Mouse (Mus musculus) intestine, postnatal 0 days (tissue): ENCODE results near the gene Tnfsfm13. TPM values are rescaled to one million over a fixed set of nuclear protein-coding genes. Genes with fewer than 3 reads are reported as not detected.

Experiments
- ATAC-seq: fragments of 200-750 bp; cut with Nextera tagmentation; 2 replicates; pipeline ENCODE4 v1.8.0; 2017; ENCODE audit warnings: mild to moderate bottlenecking, moderate TSS enrichment, moderate library complexity
- H3K27ac ChIP-seq: fragments of 300-500 bp; sonication (generic); 2 replicates; pipeline ENCODE4 v1.5.1; 2014; ENCODE audit warnings: mild to moderate bottlenecking, low read depth, low read length, moderate library complexity
- H3K27me3 ChIP-seq: fragments of 300-500 bp; sonication (generic); replicated peaks from 2 replicates; pipeline ENCODE4 v1.6.1; 2014; ENCODE audit warnings: low read length, mixed read lengths; ENCODE audit not compliant: control insufficient read depth, insufficient read depth
- H3K36me3 ChIP-seq: fragments of 300-500 bp; sonication (generic); 2 replicates; pipeline ENCODE4 v1.6.1; 2014; ENCODE audit warnings: mild to moderate bottlenecking, moderate library complexity; ENCODE audit not compliant: control insufficient read depth, insufficient read depth
- H3K4me1 ChIP-seq: fragments of 300-500 bp; sonication (generic); replicated peaks from 2 replicates; pipeline ENCODE4 v1.6.1; 2014; ENCODE audit warnings: antibody characterized with exemption, low read length, mixed read lengths; ENCODE audit not compliant: control insufficient read depth, insufficient read depth
- H3K4me2 ChIP-seq: fragments of 300-500 bp; sonication (generic); replicated peaks from 2 replicates; pipeline ENCODE4 v1.6.1; 2014; ENCODE audit warnings: low read depth, mild to moderate bottlenecking, moderate library complexity
- H3K4me3 ChIP-seq: fragments of 300-500 bp; sonication (generic); 2 replicates; pipeline ENCODE4 v1.5.1; 2014; ENCODE audit warnings: low read depth, low read length
- H3K9ac ChIP-seq: fragments of 300-500 bp; sonication (generic); 2 replicates; pipeline ENCODE4 v1.6.1; 2014; ENCODE audit warnings: mild to moderate bottlenecking, low read depth, low read length
- H3K9me3 ChIP-seq: fragments of 300-500 bp; sonication (generic); 2 replicates; pipeline ENCODE4 v1.6.1; 2016; ENCODE audit warnings: mixed run types; ENCODE audit not compliant: control insufficient read depth
- CTCF ChIP-seq: sonication (generic); IDR thresholded peaks from 2 replicates; pipeline ENCODE4 v1.5.1; 2016; ENCODE audit warnings: low read depth, mild to moderate bottlenecking, control low read depth, antibody characterized with exemption, moderate library complexity
- WGBS: fragments of 180-500 bp; shearing (Covaris S2); extraction: QIAGEN DNeasy Blood & Tissue Kit; methylation state at CpG from one replicate; pipeline ENCODE4 v1.1.7; 2014; 5-methylcytosine and 5-hydroxymethylcytosine counted together
- polyA plus RNA-seq: library from polyadenylated mRNA; unstranded; fragments of >200 nt; fragmentation: Nextera tagmentation; extraction: Ambion mirVana; gene quantifications from 2 replicates; pipeline ENCODE4 v1.2.1, GENCODE M21; 2015

Gene Tnfsfm13
- polyA plus RNA-seq, 1 experiment from 2014 or later, result 4.8 TPM

DNA sequence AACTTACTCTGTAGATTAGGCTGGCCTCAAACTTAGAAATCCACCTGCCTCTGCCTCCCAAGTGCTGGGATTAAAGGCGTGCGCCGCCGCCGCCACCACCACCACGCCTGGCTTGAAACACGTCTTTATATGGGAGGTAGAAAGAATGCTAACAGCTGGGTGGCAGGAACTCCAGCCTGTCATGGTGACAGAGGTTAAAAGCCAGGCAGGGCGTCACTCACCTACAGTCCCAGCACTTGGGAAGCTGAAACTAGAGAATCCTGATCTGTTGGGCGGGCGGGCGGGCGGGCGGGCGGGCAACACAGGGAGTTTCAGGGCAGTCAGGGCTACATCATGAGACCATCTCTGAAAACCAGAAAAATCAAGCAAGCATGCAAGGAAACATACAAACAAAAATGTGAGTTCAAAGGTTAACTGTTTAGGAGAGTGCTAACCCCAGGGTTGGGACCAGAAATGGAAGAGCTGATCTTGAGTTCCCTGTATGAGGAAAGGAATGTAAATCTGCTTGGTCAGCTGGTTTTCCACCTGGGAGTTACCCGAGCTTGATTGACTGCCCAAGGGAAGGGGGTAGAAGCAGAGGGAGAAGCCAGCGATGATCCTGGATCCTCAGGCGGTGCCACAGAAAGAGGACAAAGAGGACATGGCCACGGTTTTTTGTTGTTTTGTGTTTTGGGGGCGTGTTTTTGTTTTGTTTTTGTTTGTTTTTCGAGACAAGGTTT is 17.2 kb upstream of the Tnfsfm13 start:
- Histone ChIP-seq H3K4me2 (no peak overlapping the region), H3K36me3 (no peaks in the 10 kb centered on the region), H3K9me3 (no peaks in the 10 kb centered on the region), H3K9ac (no peak overlapping the region), H3K27me3 (no peaks in the 10 kb centered on the region), H3K4me1 (no peaks in the 10 kb centered on the region), H3K4me3 (no peak overlapping the region), H3K27ac (no peak overlapping the region)
- no peak for TF ChIP-seq CTCF
- WGBS, result 80% methylated on average over 20 of the region's 20 CpGs
- no peak for ATAC-seq

GRCm38 (mm10) chr11:69711082-69711481 is 15.2 kb upstream of the Tnfsfm13 start:
- TF ChIP-seq CTCF, result no peak
- H3K9me3 ChIP-seq, result no peaks in the 10 kb centered on the region
- no peak overlapping the region for H3K9ac ChIP-seq
- ATAC-seq, result no peak
- WGBS, result 69% methylated on average over 2 of the region's 2 CpGs
- no peaks in the 10 kb centered on the region for H3K27me3 ChIP-seq
- no peak overlapping the region for H3K27ac ChIP-seq
- H3K36me3 ChIP-seq, result no peaks in the 10 kb centered on the region
- H3K4me1 ChIP-seq, result no peaks in the 10 kb centered on the region
- H3K4me3 ChIP-seq, result no peak overlapping the region
- H3K4me2 ChIP-seq, result no peak overlapping the region

- Histone ChIP-seq H3K9ac (no peak overlapping the region), H3K9me3 (no peaks in the 10 kb centered on the region), H3K27me3 (no peaks in the 10 kb centered on the region), H3K4me2 (no peak overlapping the region), H3K27ac (no peak overlapping the region), H3K4me1 (no peaks in the 10 kb centered on the region), H3K36me3 (no peaks in the 10 kb centered on the region), H3K4me3 (no peak overlapping the region)
- no peak for TF ChIP-seq CTCF
- 76% methylated on average over 3 of the region's 3 CpGs for WGBS
- no peak for ATAC-seq
Observed at GRCm38 (mm10) chr11:69710470-69710869, 14.6 kb upstream of the Tnfsfm13 start.

DNA sequence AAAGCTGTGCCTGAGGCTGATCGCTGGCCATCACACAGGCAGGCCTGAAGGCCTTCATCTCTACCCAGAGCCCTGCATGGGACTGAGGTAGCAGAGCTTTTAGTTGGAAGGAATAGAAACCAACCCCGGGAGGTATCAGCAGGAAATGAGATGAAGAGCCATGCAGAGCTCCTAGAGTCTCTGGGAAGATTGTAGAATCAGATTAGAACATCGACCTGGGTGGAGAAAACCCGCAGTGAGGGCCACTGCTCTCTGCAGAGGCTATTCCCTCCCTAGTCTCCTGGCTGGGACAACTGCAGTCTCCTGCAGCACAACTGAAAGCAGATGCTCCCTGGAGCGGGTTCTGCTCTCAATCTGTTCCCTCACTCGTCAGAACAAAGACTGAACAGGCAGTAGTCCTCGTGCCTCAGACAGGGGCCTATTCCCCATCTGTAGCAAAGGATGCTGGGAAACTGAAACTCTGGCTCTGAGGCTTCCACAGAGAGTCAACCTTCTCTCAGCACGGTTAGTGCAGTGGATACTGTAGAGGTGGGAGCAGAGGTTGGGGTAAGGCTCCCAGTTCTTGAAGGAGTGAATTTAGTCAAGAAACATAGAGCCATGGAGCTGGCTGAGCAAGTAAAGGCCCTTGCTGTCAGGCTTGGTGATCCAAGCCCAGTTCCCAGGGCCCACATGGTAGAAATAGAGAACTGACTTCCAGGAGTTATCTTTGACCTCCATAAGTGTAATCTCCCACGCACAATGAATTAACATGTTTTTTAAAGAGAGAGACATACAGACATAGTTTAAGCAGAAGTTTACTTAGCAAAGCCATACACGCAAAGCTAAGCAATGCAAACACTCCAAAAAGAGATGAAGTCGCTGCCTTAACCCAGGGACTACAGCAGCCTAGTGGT is 13.9 kb upstream of the Tnfsfm13 start:
- no peaks in the 10 kb centered on the region for H3K4me1 ChIP-seq
- WGBS, result 54% methylated on average over 11 of the region's 11 CpGs
- no peak overlapping the region for H3K9ac ChIP-seq

DNA sequence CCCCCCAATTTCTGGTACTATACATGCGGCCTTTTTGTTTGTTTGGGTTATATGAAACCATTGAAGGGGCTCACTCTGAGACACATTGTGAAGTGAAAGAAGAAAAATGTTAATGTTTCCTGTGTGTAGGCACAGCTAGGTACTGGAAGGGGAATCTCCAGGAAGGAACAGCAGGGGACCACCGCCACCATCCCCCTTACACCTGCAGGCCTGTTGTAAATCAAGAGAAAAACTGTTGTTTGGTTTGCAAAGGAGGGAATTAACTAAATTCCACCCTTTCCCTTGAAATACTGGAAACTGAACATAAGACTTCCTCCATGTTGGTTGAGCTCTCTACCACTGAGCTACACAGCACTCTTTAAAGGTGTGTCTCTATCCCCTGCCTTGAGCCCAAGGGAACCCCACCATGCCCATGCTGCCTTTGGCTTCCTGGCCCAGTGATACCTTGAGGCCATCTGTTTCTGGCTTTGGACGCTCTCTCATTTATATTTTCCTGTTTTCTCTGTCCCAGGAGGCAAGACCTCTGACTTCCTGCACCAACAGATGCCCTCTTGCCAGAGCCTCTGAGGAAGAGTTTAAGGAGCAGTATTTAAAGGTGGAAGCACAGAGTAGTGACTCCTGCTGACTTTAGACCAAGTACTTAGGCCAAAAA is 12.8 kb upstream of the Tnfsfm13 start:
- Histone ChIP-seq H3K27me3 (no peaks in the 10 kb centered on the region), H3K4me3 (no peak overlapping the region), H3K9me3 (no peaks in the 10 kb centered on the region), H3K9ac (no peak overlapping the region), H3K4me1 (no peaks in the 10 kb centered on the region), H3K36me3 (no peaks in the 10 kb centered on the region), H3K27ac (no peak overlapping the region), H3K4me2 (no peak overlapping the region)
- no peak for TF ChIP-seq CTCF
- WGBS, result 84% methylated on average over 3 of the region's 3 CpGs
- no peak for ATAC-seq

More for the DNA sequence above, 13.9 kb upstream of the Tnfsfm13 start:
- no peak for ATAC-seq
- H3K27ac ChIP-seq, result no peak overlapping the region
- H3K9me3 ChIP-seq, result no peaks in the 10 kb centered on the region
- H3K27me3 ChIP-seq, result no peaks in the 10 kb centered on the region
- H3K36me3 ChIP-seq, result no peaks in the 10 kb centered on the region
- no peak for TF ChIP-seq CTCF
- H3K4me3 ChIP-seq, result no peak overlapping the region
- H3K4me2 ChIP-seq, result no peak overlapping the region

DNA sequence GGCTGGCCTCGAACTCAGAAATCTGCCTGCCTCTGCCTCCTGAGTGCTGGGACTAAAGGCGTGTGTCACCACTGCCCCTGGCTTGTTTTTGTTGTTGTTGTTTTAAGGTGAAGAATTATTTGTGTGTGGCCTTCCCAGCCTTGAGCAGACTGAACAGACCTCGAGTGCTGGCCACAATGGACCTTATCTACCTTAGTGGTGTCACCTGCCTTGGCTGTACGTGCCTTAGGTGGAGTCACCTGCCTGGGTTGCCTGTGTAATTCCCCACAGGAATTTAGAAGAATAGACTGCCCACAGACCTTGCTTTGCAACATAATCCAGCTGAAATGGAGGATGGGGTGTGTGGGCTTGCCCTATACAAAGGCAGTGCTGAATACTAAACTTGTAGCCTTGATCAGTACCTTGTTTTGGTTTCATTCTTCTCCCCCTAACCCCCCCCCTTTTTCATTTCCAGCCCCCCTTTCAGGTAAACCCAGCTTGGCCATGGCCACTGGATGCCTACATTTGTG is 12.0 kb upstream of the Tnfsfm13 start:
- H3K27ac ChIP-seq, result no peak overlapping the region
- H3K36me3 ChIP-seq, result no peaks in the 10 kb centered on the region
- H3K4me2 ChIP-seq, result no peak overlapping the region
- no peak overlapping the region for H3K4me3 ChIP-seq
- no peak for ATAC-seq
- no peaks in the 10 kb centered on the region for H3K9me3 ChIP-seq
- no peaks in the 10 kb centered on the region for H3K4me1 ChIP-seq
- WGBS, result 76% methylated on average over 4 of the region's 4 CpGs
- no peaks in the 10 kb centered on the region for H3K27me3 ChIP-seq
- TF ChIP-seq CTCF, result no peak
- no peak overlapping the region for H3K9ac ChIP-seq
